Mouse (Mus musculus) kidney, adult 2 months (tissue): ENCODE results near the gene Adm.

ENCODE experiments used
- CTCF ChIP-seq: fragments of 200-500 bp; conservative IDR thresholded peaks from 2 replicates; pipeline ENCODE4 v1.5.1; 2011; ENCODE audit warnings: low read depth, mild to moderate bottlenecking, control low read depth, low read length, moderate library complexity, mixed read lengths; ENCODE audit not compliant: insufficient read depth, insufficient read length
- POLR2A ChIP-seq: fragments of 200-500 bp; IDR thresholded peaks from one replicate; pipeline ENCODE4 v1.6.1; 2011; ENCODE audit warnings: low read depth, low read length, control low read depth

DNA sequence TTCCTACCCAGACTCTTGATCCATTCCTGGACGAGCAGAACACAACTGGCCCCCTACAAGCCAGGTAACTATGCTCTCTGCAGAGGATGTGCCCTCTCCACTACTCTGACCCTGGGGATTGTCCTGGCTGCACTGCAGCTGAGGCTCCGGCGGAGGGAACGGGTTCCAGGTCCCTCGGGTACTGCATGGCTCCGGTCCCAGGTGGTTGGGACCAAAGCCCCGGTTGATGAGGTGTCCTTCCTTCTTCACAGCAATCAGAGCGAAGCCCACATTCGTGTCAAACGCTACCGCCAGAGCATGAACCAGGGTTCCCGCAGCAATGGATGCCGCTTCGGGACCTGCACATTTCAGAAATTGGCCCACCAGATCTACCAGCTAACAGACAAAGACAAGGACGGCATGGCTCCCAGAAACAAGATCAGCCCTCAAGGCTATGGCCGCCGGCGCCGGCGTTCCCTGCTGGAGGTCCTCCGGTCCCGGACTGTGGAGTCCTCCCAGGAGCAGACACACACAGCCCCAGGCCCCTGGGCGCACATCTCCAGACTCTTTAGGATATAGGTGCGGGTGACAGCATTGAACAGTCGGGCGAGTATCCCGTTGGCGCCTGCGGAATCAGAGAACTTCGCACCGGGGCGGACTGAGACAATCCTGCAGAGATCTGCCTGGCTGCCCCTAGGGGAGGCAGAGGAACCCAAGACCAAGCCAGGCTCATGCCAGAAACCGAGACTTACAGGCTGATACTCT, 1.3 kb downstream of the Adm start:
- TF ChIP-seq POLR2A (no peak), CTCF (0 out of 2 replicates have a peak, but pooled peaks have one; percentile 20)
